Mouse (Mus musculus): ENCODE results near the gene Rreb1. TPM values are rescaled to one million over a fixed set of nuclear protein-coding genes. Genes with fewer than 3 reads are reported as not detected.

Rreb1 gene
- total RNA-seq (2021), result 10 to 100 TPM; 46.7 to 61.8 TPM

DNA sequence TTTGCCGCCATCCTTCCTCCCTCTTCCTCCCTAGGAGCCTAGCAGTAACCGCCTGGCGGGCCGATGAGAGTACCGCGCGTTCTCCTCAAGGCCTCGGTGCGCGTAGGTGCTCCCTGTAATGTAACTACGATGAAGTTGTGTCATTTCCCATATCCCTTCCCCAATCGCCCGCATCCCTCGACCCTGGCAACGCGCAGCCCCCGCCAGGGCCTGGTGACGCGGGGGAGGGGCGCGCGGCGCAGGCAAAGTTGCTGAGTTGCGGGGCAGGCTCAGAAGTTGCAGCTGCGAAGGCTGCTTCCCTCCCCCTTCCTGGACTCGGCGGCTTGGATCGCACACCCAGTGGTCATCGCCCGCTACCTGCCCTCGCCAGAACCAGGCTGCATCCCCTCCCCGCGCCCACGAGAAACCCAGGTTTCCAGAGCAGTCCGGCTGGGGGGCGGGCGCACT, at the start of gene Rreb1:
TSS of gene Rreb1 (plus strand) at position 254 of the 447 bp plus-strand sequence.
- intact Hi-C loops (cut with DNase I), result no loop called here
- DNase-seq, result peak; percentile 63 to 64

DNA sequence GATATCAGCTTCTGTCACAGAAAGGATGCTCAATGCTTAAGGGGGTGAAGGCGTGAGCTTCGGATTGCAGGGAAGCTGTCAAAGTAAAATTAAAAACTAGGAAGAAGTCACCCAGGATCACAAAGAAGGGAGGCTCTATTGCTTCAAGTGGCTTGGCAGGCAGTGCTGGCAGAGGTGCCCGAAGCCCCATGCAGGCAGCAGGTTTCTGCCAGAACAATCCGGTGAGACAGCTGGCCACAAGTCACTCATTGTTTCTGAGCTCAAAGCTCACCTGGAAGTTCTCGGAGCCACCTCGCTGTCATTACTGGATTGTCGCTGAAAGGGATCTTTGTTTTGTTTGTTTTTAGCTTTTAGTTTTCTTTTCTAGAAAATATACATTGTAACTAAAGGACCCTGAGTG, 49.6 kb upstream of the Rreb1 start:
- peak; percentile 56 to 62 for DNase-seq
- intact Hi-C loops (cut with DNase I), result no loop called here

DNA sequence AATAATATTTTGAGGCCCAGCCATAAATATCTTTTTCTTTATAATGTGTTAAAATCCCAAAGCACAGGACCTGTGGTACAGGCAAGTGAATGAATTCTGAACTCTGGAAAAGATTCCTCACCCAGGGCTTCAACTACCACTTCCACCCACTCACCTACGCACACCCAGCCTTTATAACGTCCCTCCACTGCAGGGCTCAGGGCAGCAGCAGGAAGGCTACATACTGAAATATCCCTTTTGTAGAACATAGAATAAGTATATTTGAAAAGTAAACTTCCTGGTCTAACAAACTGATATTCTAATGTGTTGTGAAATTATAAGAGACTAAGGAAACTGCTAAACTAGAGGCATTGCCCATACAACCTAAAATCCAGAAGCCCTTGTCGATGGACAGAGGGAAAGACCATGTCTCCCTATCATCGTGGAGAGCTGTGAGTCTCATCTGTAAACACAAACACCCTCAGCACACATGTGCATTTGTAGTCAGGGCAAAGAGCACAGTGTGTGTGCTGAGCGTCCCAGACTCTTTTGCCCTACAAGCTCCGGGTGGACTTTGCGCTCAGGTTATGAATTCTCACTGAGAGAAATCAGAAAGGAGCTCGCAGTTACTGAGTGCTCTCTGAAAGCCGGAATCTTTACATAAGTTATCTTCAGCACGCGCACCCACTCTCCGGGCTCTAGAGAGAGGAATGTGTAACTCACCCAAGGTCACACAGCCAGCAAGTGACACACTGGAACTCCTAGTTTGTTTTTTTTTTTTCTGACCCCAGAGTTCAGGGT, 46.1 kb upstream of the Rreb1 start:
- intact Hi-C loops (cut with DNase I), result no loop called here
- no peak for DNase-seq

- no peak for DNase-seq
- intact Hi-C loops (cut with DNase I), result no loop called here
Observed at GRCm38 (mm10) chr13:37734501-37734900, 43.7 kb upstream of the Rreb1 start.

DNA sequence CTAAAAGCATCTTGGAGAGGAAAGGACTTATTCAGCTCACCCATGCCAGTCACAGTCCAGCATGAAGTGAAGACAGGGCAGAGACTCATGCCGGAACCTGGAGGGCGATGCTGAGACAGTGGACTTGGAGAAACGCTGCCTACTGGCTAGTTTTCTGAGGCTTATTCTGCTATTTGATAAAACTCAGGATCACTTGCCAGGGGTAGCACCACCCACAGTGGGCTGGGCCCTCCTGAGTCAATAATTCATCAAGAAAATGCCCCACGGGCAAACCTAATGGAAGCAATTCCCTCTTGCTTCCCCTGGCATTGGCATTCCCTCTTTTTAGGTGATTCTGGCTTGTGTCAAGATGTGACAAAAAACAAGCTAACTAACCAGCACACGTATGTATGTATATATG, 38.1 kb upstream of the Rreb1 start:
- no peak for DNase-seq
- intact Hi-C loops (cut with DNase I), result no loop called here

- DNase-seq, result no peak
- intact Hi-C loops (cut with DNase I), result no loop called here
Observed at GRCm38 (mm10) chr13:37740752-37741151, 37.4 kb upstream of the Rreb1 start.

GRCm38 (mm10) chr13:37742248-37742647, 36.0 kb upstream of the Rreb1 start:
- intact Hi-C loops (cut with DNase I), result no loop called here

DNA sequence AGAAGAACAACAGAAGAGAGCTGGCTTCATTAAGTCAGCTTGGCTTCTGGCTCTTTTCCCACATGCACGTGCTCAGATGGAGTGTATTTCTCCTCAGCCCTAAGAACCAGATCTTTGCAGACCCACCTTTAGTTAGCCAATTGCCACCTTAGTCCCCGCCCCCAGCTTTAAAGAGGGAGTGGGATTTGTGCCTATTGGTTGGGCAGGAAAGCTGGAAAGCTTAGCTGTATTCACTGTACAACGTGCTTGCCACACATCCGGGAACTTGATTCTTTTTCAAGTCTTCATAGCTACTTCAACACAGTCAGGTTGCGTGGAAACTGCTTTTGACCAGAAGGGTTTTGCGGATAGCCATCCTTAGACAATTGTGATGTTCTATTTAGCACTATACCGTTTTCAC, 30.7 kb upstream of the Rreb1 start:
- no peak for DNase-seq
- intact Hi-C loops (cut with DNase I), result no loop called here

More at GRCm38 (mm10) chr13:37742248-37742647, 36.0 kb upstream of the Rreb1 start:
- no peak for DNase-seq

- intact Hi-C loops (cut with DNase I), result no loop called here
Observed at GRCm38 (mm10) chr13:37749485-37749884, 28.7 kb upstream of the Rreb1 start.

GRCm38 (mm10) chr13:37751154-37751950, 26.8 kb upstream of the Rreb1 start:
- peak; percentile 54 to 56 for DNase-seq
- intact Hi-C loops (cut with DNase I), result no loop called here

More at GRCm38 (mm10) chr13:37749485-37749884, 28.7 kb upstream of the Rreb1 start:
- DNase-seq, result no peak

DNA sequence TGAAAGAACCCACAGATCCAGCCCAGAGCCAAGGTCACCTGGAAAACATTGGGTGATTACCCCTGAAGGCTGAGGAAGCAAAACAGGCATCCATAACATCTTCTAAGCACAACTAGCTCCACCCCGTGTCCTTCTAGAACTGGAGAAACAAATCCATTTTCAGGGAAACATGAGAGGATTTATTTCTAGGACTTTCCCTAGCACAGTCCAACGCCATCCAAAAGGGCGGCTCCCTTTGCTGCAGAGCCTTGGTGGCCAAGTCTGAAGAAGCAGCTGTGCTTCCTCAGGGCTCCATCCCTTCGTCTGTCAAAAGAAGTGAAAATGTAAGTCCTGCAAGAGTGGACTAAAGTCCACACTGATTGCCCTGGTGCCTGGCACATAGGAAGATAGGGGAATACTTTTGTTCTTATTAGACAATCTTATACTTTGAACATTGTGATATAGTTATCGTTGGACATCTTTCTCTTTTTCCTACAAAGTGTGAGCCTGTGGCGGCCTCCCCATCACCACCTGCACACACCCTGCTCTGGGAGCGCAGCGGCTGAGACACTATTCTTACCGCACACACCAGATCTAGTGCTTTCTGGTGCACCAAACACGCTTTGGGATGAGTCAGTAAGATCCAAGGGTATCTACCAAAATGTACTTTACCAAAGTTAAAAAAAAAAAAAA, 18.7 kb upstream of the Rreb1 start:
- intact Hi-C loops (cut with DNase I), result no loop called here
- DNase-seq, result peak; percentile 18 to 32

DNA sequence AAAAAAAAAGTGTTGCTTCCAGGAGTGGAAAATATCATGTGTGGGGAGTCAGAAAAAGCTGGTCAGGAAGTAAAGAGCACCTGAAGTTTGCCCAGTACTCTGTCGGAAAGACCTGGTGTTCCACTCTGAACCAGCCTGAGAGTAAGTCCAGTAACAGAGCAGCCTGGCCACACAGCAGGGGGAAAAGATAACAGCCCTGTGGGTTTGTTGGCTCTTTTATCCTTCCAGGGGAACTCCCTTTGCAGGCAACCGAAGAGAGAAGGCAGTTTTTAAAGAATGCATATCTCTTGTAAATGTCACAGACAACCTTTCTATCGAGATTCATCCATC, 18.2 kb upstream of the Rreb1 start:
- intact Hi-C loops (cut with DNase I), result no loop called here
- no peak for DNase-seq

DNA sequence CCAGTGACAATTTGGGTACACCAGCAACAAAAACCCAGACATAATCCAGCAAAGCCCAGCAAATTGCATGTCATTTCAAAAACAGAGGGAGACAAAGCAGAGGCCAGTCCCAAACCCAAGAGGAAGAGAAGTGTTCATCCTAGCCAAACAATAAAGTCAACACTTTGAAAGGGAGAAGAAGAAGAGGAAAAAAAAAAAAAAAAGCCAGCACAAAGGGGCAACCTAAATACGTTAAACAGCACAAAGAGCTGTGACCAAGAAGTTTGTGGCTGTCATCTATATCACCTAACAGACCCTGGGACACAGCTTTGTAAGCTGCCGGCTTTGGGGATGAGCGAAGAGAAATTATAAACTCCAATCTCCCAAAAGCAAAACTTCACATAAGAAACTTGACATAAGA, 17.8 kb upstream of the Rreb1 start:
- intact Hi-C loops (cut with DNase I), result no loop called here
- DNase-seq, result no peak

GRCm38 (mm10) chr13:37760957-37761941, 17.0 kb upstream of the Rreb1 start:
- intact Hi-C loops (cut with DNase I), result no loop called here
- peak; percentile 70 for DNase-seq

- no peak for DNase-seq
- intact Hi-C loops (cut with DNase I), result no loop called here
Observed at GRCm38 (mm10) chr13:37763800-37764407, 14.3 kb upstream of the Rreb1 start.

- DNase-seq, result no peak
- intact Hi-C loops (cut with DNase I), result no loop called here
Observed at GRCm38 (mm10) chr13:37769777-37770176, 8.4 kb upstream of the Rreb1 start.

- DNase-seq, result no peak
Observed at GRCm38 (mm10) chr13:37773476-37773875, 4.7 kb upstream of the Rreb1 start.

DNA sequence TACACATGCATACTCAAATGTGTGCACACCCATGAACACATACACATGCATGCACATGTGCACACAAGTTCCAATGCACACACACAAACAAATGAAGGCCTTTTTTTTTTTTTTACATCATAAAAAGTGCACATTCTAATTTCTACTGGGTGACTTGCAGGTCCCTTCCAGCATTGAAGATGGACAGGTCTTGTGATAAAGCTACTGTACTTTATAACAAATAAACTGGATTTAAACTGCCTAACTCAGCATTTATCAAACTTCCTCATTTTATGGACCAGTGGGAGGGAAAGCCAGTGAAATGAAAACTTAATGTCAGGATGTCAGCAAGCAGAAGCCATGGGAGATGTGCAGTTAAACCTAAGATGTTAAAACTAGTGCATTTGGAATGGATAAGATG, 1.5 kb upstream of the Rreb1 start:
- intact Hi-C loops (cut with DNase I), result no loop called here
- no peak for DNase-seq

More at GRCm38 (mm10) chr13:37773476-37773875, 4.7 kb upstream of the Rreb1 start:
- intact Hi-C loops (cut with DNase I), result no loop called here

GRCm38 (mm10) chr13:37777351-37778146, 651 bp upstream of the Rreb1 start:
- no peak for DNase-seq
- intact Hi-C loops (cut with DNase I), result no loop called here
